Mouse (Mus musculus) layer of hippocampus, postnatal 10 days (tissue): ENCODE data around the gene Efcab5. TPM values are rescaled to one million over a fixed set of nuclear protein-coding genes. Genes with fewer than 3 reads are reported as not detected.

ENCODE experiments used
- DNase-seq, 2 experiments: peaks; one replicate each; pipeline ENCODE4 v3.0.0; 2021; ENCODE audit warnings: low spot score in 2 of 2
- long read RNA-seq: library from polyadenylated mRNA; stranded (forward); transcript quantifications from one replicate; pipeline ENCODE4 v2.0.0, GENCODE M21; 2023
- total RNA-seq, 2 experiments: library from RNA; stranded (reverse); gene quantifications; 2 replicates each; pipeline ENCODE4 v1.2.3; 2021

Efcab5 gene
- total RNA-seq: 1 to 10 TPM; 2.3 to 2.4 TPM
- long read RNA-seq: 0 reads

DNA sequence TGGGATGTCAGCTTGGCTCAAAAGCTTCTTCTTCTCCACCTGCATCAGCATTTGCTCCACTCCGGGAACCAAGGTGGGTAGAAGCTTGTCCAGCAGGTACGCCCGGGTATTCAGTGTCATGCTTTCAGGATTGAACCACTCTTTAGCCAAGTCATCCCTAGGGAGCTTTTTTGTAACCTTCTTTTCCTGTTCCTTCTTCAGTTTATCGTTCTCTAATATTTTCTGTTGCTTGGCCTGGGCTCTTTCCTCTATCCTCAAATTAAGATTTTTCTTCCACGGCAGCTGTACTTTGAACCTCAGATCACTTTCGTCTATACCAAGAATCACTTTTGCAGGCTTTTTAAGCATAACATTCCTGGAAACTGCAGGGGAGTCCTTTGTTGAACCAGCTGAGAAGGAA, at the start of gene Efcab5:
Efcab5 (minus strand) TSS at position 101 of the 400 bp plus-strand sequence.
- no peak for DNase-seq

DNA sequence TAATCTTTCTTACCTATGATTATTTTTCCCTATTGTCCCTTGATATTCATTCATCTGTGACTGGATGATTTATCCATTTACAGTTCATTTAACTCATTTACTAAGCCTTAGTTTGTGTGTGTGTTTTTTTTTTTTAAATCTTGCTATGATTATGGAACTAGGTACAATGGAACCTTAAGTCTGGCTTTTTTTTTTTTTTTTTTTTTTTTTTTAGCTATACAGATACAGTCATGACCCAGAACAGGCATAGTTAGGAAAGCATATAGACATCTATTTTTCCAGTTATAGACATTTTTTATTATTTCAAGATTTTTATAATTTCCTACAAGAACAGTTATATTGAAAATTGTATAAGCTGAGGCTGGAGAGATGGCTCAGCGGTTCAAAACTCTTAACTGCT, 46.5 kb upstream of the Efcab5 start:
- no peak for DNase-seq

DNA sequence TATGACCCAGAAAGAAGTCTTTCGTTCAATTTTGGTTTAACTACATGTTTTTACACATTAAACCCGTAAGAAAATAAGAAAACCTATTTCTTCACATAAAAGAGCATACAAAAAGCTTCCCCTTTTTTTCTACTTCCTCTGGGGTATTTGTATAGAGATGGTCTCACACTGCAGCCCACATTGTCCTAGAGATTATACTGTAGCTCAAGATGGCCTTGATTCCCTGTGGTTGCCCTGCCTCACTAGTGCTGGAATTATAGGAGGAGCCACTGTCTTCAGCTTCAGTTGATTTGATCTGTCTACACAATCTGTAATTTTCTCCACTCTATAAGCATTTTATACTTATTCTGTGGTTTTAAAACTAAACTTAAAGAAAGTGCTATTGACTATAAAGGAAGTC, 42.7 kb upstream of the Efcab5 start:
- DNase-seq: no peak

DNA sequence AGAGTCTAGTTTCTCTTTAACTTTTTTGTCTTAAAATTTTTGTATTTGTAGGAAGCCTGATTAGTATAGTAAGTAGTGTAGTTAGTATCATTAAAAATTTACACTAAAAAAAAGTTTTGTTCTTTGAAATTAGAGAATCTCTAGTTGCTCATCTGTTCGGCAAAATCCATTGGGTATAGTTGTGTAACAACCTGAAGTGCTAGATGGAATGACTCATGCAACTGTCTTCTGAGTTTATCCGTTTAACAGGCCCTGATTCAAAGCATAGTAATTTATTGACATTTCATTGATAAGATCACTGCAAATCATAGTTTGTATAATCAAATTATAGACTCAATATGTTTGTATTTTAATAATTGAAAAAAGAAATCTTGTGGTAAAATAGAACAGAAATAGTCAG, 42.0 kb upstream of the Efcab5 start:
- DNase-seq: no peak

DNA sequence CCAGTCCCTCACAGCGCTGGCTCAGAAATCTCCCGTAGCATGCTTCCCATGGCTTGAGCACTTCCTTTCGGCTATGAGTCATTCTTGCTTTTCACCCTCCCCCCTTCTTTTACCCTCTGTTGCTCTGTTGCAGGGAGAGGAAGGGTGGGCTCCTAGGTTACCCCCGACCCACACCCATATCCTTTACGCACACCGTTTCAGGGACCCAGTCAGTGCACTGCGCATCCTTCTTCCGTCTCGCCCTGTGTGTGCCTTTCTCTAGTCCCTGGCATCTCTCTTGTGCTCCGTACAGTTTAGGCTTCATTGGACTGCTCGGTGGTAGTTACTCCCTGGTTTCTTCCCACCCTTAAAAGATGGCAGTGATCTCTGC, 28.0 kb upstream of the Efcab5 start:
- no peak for DNase-seq

DNA sequence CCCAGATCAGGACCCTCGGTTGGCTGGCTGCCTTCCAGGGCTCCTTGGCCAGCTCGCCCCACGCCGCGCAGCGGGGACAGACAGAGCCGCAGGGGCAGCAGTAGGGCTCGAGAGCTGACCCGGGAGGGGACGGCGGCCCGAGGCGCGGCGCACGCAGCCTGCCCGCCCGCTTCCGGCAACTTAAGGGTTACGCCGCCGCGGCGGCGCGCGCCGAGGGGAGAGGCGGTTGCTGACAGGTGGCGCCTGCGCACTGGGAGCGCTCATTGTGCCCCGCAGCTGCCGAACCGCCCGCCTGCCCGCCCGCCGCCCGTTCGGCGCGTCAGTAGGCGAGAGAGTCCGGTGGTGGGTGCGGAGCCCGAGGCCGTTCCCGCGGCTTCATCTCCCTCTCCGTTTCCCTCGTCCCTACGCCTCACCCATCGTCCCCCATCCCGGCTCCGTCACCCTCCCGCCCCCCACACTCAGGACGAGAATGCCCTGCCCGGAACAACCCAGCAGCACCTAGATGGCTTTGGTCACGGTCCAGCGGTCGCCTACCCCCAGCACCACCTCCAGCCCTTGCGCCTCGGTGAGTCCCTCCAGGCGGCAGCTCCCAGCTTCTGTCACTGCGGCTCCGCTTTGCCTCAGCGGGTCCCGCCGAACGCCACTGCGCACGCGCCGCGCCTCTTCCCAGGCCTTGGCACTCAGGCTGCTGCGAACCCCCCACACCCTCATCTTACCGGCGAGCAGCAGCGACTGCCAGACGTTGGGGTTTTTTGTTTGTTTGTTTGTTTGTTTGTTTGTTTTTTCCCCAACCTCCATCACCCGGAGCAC, 27.4 kb upstream of the Efcab5 start, which contains the start of gene Ssh2:
Ssh2 (plus strand) TSS at position 337 of the 810 bp plus-strand sequence.
- peak; percentile 81 to 87 for DNase-seq

DNA sequence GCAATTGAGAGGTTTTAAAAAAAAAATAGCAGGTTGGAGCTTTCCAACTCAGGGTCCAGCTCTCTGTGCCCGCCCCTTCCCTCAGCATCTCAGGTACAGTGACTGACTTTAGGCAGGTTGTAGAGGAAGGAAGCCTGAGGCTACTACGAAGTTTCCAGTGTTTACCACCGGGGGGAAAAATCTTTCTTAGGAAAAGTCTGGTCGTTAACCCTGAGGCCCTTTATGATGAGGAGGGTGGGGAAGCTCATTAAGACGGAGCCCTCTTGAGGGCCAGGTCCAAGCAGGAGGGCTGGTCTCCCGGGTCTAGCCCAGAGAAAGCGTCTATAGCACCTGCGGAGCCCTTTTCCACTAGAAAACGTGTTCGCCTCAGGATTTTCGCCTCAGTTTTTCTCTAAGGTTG, 26.7 kb upstream of the Efcab5 start:
- no peak for DNase-seq

DNA sequence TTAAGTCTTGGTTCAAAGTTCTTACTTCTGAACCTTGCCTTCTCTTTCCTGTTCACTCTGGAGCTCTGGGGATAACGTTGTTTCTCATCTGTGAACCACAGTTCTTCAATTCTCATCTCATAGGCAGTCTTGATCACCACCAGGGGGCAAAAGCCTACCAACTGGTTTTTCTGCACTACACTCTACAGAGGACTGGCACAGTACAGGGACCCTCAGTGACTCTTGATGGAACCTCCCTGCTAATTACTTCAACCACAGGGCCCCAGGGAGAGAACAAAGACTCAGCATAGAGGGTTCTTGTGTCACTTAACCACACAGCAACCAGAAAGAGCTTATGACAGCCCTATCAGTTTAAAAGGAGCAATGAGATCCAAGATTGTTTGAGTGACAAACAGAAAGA, 26.0 kb upstream of the Efcab5 start:
- DNase-seq: peak; percentile 56 to 67

DNA sequence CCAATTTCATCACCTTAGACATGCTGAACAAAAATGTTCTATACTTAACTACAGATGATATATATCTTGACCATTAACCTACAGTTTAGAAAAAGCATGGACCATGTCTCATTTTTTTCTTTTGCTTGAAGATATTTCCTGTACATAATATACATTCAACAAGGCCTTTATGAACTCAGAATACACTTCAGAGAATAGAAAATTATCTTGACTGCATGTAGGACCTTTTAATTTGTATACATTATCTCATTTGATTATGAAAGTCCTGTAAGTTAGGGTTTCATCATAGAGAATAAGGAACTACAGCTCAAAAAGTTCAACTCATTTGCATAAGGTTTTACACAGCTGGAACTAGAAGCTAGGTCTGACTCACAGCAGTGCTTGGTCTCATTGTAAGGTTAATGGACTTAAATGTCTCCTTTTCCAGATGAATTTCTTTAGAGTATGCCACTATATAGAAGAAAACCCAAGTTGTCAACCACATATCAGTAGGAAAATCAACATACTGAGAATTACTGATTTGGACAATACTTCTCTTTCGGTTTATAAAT, 25.4 kb upstream of the Efcab5 start:
- no peak for DNase-seq

DNA sequence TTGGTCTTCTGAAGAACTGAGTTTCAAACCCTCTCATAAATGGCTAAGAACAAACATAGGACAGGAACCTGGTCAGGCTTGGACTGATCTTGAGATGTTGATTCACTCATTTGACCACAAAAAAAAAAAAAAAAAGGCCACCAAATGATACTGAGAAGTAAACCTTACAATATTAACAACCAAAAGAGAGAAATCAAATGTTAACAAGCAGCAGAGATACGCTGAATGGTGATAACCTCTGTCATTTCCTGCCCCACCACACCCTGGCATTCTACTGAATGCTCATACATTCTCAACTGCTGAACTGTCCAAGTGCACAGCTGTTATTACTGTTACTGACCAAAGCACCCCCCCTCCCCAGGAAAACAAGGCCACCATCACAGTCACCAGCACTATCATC, 11.9 kb upstream of the Efcab5 start:
- no peak for DNase-seq

DNA sequence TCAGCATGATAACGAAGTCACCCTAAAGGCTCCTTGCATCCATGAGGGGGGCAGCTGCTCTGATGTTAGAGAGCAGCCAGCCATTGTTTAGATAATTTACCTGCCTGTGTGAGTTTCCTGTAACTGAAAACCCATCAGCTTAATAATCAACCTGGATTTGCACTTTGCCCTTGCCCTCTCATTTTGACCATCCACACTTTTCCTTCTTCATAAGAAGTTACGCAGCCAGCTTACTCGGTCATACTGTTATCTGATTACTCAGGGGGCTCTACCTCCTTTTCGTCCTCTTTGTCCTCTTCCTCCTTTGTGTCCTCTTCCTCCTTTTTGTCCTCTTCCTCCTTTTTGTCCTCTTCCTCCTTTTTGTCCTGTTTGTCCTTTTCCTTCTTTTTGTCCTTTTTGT, 10.9 kb upstream of the Efcab5 start:
- no peak for DNase-seq

DNA sequence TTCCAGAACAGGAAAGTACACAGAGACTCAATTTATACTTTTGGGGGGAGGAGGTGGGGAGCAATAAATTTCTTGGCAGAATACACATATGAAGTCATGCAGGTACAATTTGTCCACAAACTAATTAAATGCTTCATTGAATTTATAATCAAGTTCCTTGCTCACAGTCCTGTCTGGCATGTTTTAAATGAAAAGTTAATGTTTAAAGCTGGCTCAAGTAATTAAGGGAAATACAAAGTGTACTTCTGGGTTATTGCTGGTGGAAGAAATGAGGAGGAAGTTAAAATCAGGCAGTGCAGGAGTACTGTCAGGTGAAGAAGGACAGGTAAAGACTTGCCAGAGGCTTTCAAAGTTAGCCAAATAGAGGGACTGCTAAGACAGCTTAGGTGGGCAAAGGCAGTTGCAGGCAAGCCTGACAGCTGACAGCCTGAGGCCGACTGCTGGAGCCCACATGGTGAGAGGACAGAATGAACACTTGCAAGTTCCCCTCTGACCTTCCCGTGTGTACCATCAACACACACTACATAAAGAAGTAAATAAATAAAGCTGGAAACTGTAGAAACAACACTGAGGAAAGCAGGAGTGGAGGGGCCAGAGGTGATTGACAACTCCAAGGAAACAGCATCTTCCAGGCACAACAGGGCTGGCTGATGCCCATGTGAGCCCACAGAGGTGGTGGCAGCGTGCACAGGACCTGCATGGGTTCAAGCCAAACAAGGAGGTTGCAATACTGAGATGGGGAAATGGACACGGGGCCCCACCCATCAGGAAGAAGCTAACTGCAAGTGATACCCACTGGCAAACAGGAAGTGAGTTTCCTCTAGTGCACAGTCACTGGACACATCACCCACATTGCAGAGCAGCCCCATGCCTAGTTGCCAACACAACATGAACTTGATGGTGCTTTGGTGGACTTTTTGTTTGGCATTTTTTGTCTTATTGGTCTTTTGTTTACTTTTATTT, 7.7 kb upstream of the Efcab5 start:
- DNase-seq: no peak

DNA sequence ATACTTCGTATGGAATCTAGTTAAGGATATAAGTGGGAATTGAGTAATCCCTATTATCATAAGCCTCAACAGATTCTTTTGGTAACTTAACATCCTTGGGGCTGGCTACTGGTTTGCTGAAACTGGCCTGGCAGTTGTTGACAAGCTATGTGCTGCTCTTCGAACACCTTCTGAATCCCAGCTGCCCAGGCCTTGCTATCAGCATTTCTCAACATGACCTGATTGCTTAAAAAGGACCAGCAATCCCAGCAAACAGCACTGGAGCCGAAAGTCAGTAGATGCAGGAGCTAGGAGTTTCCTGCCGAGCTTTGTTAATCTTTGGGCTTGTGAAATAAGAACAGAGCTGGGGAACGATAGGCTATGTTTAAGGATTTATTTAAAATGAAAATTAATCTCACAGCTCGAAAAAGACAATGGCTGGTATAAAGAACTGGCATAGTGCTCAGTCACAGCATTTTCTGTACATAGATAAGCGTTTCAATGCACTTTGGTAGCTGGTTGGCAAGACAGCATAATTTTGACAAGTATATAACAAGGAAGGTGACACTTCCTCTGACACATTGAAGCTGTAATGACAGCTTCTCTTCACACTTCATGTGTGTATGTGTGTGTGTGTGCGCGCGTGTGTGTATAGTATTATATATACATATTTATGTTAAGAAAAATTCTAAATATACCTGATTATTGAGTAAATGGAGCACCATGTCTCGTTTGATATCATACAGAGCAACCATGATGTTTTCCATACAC, 6.8 kb upstream of the Efcab5 start:
- no peak for DNase-seq

DNA sequence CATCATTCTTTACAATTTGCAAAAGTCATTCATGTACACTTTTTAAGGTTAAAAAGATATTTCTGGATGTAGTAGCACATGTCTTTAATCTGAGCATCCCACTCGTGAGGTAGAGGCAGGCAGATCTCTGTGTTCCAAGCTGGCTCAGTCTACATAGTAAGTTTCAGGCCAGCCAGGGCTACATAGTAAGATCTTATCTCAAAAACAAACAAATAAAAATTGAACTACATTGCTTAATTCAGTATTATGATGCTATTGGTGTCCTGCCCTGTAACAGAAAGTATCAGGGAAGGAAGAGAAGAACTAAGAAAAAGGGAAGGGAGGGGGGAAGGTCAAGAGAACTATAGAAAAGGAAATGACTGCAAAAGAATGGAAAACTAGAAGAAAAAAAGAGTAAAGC, 6.0 kb upstream of the Efcab5 start:
- no peak for DNase-seq

DNA sequence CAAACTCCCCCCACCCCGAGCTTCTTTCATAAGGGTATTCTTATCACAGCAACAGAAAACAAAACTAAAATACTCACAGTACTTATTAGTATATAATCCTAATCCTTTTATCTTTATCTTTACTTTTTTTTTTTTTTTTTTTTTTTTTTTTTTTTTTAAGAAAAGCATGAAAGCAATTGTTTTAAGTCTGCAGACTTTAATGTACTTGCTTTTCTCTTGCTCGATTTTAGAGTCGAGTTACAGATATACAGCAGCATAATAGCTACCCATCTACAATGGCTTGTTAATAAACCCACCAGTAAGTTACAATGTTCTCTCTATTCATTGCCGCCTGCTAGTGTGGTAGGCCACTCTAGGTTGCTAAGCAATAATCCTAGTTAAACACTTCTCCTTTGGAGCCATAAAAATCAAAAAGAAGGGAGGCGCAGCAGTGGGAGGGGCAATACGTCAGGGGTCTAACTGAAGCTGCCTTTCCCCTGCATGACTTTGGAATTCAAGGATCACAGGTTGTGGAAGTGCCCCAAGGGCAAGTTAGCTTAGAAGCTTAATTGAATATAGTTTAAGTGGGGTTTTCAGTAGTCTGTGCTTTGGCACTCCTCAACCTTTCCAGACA, 5.3 kb upstream of the Efcab5 start:
- no peak for DNase-seq

DNA sequence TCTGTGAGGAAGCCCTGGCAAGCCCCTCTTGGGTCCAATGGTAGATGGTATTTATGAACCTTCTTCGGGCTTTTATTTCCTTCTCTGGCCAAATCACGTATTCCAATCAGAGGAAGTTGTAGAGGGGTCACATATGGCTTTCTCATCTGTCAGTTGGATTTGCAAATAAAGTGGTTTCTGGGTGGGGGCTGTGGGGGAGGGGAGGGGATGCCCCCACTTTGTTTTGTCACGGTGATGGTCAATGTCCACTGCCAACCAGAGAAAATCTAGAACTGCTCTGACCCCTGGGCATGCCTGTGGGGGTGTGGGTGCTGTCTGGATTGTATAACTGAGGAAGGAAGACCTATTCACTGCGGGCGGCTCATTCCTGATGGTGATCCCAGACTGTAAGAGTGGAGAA, 4.6 kb upstream of the Efcab5 start:
- no peak for DNase-seq

DNA sequence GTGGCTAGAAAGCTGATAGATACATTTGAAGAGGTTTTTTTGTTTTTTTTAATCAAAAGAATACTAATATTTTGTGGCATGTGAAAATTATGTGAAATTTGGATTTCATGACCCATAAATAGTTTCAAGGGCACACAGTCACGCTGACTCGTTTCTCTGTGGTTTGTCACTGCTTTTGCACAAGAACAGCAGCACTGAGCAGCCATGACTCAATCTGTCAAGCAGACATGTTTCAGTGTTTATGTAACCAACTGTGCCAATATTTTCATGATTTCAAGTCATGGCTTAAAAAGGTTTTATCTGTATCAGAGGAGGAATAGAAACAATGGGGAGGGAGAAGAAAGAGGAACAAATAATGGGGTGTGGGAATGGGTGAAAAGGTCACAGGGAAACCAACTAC, 3.8 kb downstream of the Efcab5 start:
- no peak for DNase-seq

DNA sequence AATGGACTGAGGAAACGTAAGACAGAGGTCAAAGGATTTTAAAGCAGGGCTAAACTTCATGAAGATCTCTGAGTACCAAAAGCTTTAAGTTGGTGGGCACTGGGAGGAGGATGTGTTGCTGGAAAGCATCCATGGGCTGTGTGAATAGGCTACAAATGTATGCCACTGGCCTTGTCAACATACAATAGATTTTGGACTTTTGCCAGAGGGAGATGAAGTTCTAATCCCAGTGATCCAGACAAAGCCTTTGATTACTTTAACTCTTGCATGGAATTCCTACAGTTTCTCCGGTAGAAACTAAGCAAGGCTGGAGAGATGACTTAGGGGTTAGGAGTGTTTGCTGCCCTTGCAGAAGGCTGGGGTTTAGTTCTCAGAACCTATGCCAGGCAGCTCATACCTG, 6.2 kb downstream of the Efcab5 start:
- DNase-seq: no peak

DNA sequence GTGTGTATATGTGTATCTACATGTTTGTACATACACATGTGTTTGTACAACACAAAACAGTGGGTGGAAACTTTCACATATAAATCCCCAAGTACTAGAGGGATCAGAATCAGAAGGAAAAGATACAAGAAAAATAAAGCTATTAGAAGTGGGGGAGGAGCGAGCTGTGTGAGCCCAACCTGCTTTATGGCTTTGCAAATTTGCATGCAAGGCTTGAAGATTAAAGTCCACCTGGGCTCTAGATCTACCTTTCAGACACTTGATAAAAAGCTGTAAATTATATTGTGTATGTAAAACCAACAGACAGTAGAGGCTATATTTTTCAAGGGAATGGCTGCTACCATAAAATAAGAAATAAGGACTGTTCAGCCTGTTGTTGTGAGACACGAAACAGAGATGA, 6.7 kb downstream of the Efcab5 start:
- no peak for DNase-seq

DNA sequence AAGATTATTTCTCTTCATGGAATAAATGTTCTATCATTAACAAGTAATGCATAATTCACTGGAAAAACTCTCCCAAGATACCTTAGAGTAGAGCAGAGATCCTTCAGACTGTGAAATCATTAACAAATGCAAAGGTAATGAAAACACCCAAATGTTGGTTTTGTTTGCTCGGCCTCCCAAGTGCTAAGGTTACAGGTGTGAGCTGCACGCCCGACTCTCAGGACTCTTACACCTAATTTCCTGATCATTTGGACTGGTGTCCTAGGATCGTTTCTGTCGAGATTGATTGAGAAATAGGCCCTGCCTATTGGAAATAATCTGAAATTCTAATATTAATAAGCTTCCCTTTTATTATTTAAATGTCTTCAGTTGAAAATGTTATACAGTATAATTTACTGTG, 7.2 kb downstream of the Efcab5 start:
- no peak for DNase-seq

DNA sequence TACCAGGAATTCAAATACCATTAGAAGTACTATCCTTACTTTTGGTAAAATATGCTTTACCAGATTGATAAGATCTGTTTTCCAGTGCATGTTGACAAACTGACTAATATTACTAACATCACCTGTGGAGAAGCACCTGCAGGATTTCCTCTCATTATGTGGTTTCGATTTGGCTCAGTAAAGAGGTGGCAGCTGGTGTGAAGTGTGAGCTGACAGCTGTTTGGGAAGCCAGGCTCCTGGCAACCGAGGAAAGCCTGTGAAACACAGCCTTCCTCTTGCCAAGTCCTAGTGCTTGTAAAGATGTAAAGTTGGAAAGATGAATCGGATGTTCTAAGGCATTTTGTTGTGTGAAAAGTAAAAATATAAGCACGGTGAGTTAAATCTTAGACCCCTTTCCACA, 7.9 kb downstream of the Efcab5 start:
- DNase-seq: peak; percentile 36 to 42
